Mouse (Mus musculus): Measurements from ENCODE around the gene Ddn. TPM values are rescaled to one million over a fixed set of nuclear protein-coding genes. Genes with fewer than 3 reads are reported as not detected.

Ddn gene
- polyA plus RNA-seq, 1 experiment, result 0.26 TPM

- WGBS, result 9% methylated on average over 24 of the region's 24 CpGs
- no peak for DNase-seq
- Histone ChIP-seq H3K36me3 (ENCODE audit: control insufficient read depth, insufficient read depth, low read length) (no peaks in the 10 kb centered on the region), H3K4me3 (ENCODE audit: control insufficient read depth, insufficient read depth, low read length) (no peak overlapping the region), H3K27me3 (ENCODE audit: control insufficient read depth, insufficient read depth, low read length) (peaks cover 44% of the 10 kb centered on the region), H3K27ac (ENCODE audit: control insufficient read depth, insufficient read depth, low read length) (no peak overlapping the region), H3K4me1 (replicated peaks; ENCODE audit: control insufficient read depth, insufficient read depth, low read length) (peaks cover 15% of the 10 kb centered on the region; the same call in 1 of the 2 replicates)
- TF ChIP-seq CTCF (IDR thresholded peaks at IDR 0.05; ENCODE audit: borderline replicate concordance, control insufficient read depth, extremely low read depth, insufficient read depth, low read length, poor library complexity), result no peak
- no peak for TF ChIP-seq POLR2A (IDR thresholded peaks at IDR 0.05; ENCODE audit: control insufficient read depth, extremely low read depth, insufficient read depth, low read length, poor library complexity)
Measured at GRCm38 (mm10) chr15:98788972-98789660, 20.2 kb downstream of the Ddn start.

DNA sequence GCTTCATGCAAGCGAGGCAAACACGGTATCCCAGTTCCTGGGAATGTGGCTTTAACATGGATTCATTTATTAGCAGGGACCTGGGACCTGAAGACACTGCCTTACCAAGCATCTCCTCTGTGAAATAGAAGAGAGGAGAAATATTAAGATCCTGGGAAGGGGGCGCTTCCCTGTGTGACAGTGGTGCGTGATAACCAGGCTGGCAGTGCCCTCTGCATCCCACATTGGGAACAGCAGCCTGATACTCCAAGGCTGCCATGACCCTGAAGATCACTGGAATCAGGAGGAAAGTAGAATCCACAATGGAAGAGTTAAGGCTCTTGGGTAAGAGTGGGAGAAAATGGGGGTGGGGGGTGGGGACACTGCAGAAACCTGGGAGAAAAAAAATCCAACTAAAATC is 21.4 kb downstream of the Ddn start:
- Histone ChIP-seq H3K4me3 (ENCODE audit: control insufficient read depth, insufficient read depth, low read length) (no peak overlapping the region), H3K36me3 (ENCODE audit: control insufficient read depth, insufficient read depth, low read length) (no peaks in the 10 kb centered on the region), H3K27me3 (ENCODE audit: control insufficient read depth, insufficient read depth, low read length) (peaks cover 33% of the 10 kb centered on the region), H3K4me1 (replicated peaks; ENCODE audit: control insufficient read depth, insufficient read depth, low read length) (peaks cover 14% of the 10 kb centered on the region; the same call in 1 of the 2 replicates), H3K27ac (ENCODE audit: control insufficient read depth, insufficient read depth, low read length) (no peak overlapping the region)
- TF ChIP-seq CTCF (IDR thresholded peaks at IDR 0.05; ENCODE audit: borderline replicate concordance, control insufficient read depth, extremely low read depth, insufficient read depth, low read length, poor library complexity), result no peak
- TF ChIP-seq POLR2A (IDR thresholded peaks at IDR 0.05; ENCODE audit: control insufficient read depth, extremely low read depth, insufficient read depth, low read length, poor library complexity), result no peak
- 41% methylated on average over 4 of the region's 4 CpGs for WGBS
- no peak for DNase-seq

DNA sequence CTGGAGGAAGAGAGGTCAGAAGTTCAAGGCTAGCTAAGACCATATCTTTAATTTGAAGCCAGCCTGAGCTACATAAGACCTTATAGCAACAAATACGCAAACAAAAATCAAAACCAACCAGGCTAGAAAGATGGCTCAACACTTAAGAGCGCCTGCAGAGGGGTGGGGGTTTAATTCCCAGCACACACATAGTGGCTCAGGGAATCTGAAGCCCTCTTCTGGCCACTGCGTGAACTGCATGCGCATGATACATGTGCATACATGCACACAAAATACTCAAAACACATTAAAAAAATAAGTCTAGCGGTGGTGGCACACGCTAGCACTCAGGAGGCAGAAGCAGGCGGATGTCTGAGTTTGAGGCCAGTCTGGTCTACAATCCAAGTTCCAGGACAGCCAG is 23.5 kb downstream of the Ddn start:
- DNase-seq, result no peak
- TF ChIP-seq CTCF (IDR thresholded peaks at IDR 0.05; ENCODE audit: borderline replicate concordance, control insufficient read depth, extremely low read depth, insufficient read depth, low read length, poor library complexity) (peak; percentile 28; the same call in 1 of the 2 replicates), POLR2A (IDR thresholded peaks at IDR 0.05; ENCODE audit: control insufficient read depth, extremely low read depth, insufficient read depth, low read length, poor library complexity) (no peak)
- Histone ChIP-seq H3K27ac (ENCODE audit: control insufficient read depth, insufficient read depth, low read length) (no peak overlapping the region), H3K4me3 (ENCODE audit: control insufficient read depth, insufficient read depth, low read length) (no peak overlapping the region), H3K4me1 (replicated peaks; ENCODE audit: control insufficient read depth, insufficient read depth, low read length) (peaks cover 2% of the 10 kb centered on the region; the same call in 1 of the 2 replicates), H3K36me3 (ENCODE audit: control insufficient read depth, insufficient read depth, low read length) (no peaks in the 10 kb centered on the region), H3K27me3 (ENCODE audit: control insufficient read depth, insufficient read depth, low read length) (peaks cover 17% of the 10 kb centered on the region)
- WGBS, result 71% methylated on average over 7 of the region's 7 CpGs

DNA sequence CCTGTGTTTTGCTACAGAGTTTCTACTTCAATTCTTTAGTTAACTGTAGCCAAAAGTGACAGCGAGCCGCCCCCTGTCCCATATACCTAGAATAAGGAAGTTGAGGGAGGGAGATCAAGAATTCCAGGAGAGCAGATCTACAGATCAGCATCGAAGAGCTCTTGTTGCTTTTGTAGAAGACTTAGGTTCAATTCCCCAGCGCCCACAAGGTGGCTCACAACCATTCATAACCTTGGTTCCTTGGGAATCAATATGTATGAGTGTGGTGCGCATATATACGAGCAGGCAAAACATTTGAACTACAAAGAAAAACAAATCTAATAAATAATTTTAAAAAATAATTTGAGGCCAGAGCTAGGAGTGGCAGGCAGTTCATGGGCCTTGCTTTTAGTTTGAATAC is 28.1 kb downstream of the Ddn start:
- 61% methylated on average over 6 of the region's 6 CpGs for WGBS
- peaks cover 18% of the 10 kb centered on the region for H3K4me1 ChIP-seq (replicated peaks; ENCODE audit: control insufficient read depth, insufficient read depth, low read length)
- peaks cover 39% of the 10 kb centered on the region for H3K27me3 ChIP-seq (ENCODE audit: control insufficient read depth, insufficient read depth, low read length)
- H3K4me3 ChIP-seq (ENCODE audit: control insufficient read depth, insufficient read depth, low read length), result no peak overlapping the region
- TF ChIP-seq POLR2A (IDR thresholded peaks at IDR 0.05; ENCODE audit: control insufficient read depth, extremely low read depth, insufficient read depth, low read length, poor library complexity) (no peak), CTCF (IDR thresholded peaks at IDR 0.05; ENCODE audit: borderline replicate concordance, control insufficient read depth, extremely low read depth, insufficient read depth, low read length, poor library complexity) (no peak)
- no peak for DNase-seq
- H3K27ac ChIP-seq (ENCODE audit: control insufficient read depth, insufficient read depth, low read length), result no peak overlapping the region
- H3K36me3 ChIP-seq (ENCODE audit: control insufficient read depth, insufficient read depth, low read length), result no peaks in the 10 kb centered on the region

DNA sequence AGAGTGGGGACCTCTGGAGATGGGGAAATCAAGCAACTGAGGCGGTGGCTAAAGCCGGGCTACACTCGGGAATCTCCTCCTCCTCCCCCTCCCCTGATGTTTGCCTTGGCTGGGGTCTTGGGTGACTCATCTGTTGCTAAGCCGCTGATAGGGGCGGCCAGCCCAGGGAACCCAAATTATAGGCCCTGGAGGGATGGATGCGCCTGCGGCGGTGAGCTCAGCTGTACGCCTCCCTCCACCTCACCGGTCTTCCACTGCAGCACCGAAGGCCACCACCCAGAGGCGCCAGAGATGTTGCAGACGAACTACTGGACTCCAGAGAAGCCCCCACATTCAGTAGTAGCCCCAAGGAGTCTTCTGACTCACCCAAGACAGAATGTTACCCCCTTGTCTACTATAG is 28.7 kb downstream of the Ddn start:
- Histone ChIP-seq H3K27me3 (ENCODE audit: control insufficient read depth, insufficient read depth, low read length) (peaks cover 42% of the 10 kb centered on the region), H3K36me3 (ENCODE audit: control insufficient read depth, insufficient read depth, low read length) (no peaks in the 10 kb centered on the region), H3K4me3 (ENCODE audit: control insufficient read depth, insufficient read depth, low read length) (no peak overlapping the region), H3K4me1 (replicated peaks; ENCODE audit: control insufficient read depth, insufficient read depth, low read length) (peaks cover 23% of the 10 kb centered on the region), H3K27ac (ENCODE audit: control insufficient read depth, insufficient read depth, low read length) (no peak overlapping the region)
- 45% methylated on average over 13 of the region's 13 CpGs for WGBS
- DNase-seq, result no peak
- TF ChIP-seq POLR2A (IDR thresholded peaks at IDR 0.05; ENCODE audit: control insufficient read depth, extremely low read depth, insufficient read depth, low read length, poor library complexity) (no peak), CTCF (IDR thresholded peaks at IDR 0.05; ENCODE audit: borderline replicate concordance, control insufficient read depth, extremely low read depth, insufficient read depth, low read length, poor library complexity) (no peak)

- peaks cover 23% of the 10 kb centered on the region for H3K4me1 ChIP-seq (replicated peaks; ENCODE audit: control insufficient read depth, insufficient read depth, low read length)
- H3K36me3 ChIP-seq (ENCODE audit: control insufficient read depth, insufficient read depth, low read length), result no peaks in the 10 kb centered on the region
- no peak for DNase-seq
- peaks cover 42% of the 10 kb centered on the region for H3K27me3 ChIP-seq (ENCODE audit: control insufficient read depth, insufficient read depth, low read length)
- TF ChIP-seq POLR2A (IDR thresholded peaks at IDR 0.05; ENCODE audit: control insufficient read depth, extremely low read depth, insufficient read depth, low read length, poor library complexity) (no peak), CTCF (IDR thresholded peaks at IDR 0.05; ENCODE audit: borderline replicate concordance, control insufficient read depth, extremely low read depth, insufficient read depth, low read length, poor library complexity) (no peak)
- H3K4me3 ChIP-seq (ENCODE audit: control insufficient read depth, insufficient read depth, low read length), result no peak overlapping the region
- 25% methylated on average over 8 of the region's 8 CpGs for WGBS
- H3K27ac ChIP-seq (ENCODE audit: control insufficient read depth, insufficient read depth, low read length), result no peak overlapping the region
Measured at GRCm38 (mm10) chr15:98780075-98780474, 29.2 kb downstream of the Ddn start.

Measured in thymus, adult 2 months (tissue).